Mouse (Mus musculus) liver, embryonic 16.5 days (tissue): ENCODE measurements at regions not wholly inside any gene's neighbourhood (a gene's known extent, or its start where the extent isn't known, plus 50 kb on each side); places are given as distances from the start of the nearest gene placed in this dataset.

Experiments
- ATAC-seq: fragments of 200-750 bp; cut with Nextera tagmentation; 2 replicates; pipeline ENCODE4 v1.8.0; 2017; ENCODE audit warnings: low read depth, mild to moderate bottlenecking, moderate number of reproducible peaks, moderate library complexity
- H3K27ac ChIP-seq: fragments of 300-500 bp; sonication (generic); 2 replicates; pipeline ENCODE4 v1.5.1; 2014; ENCODE audit warnings: mild to moderate bottlenecking, low read length
- H3K27me3 ChIP-seq: fragments of 300-500 bp; sonication (generic); 2 replicates; pipeline ENCODE4 v1.6.1; 2014; ENCODE audit warnings: low read depth, low read length, mixed read lengths; ENCODE audit not compliant: control insufficient read depth, insufficient read depth
- H3K36me3 ChIP-seq: fragments of 300-500 bp; sonication (generic); 2 replicates; pipeline ENCODE4 v1.6.1; 2014; ENCODE audit warnings: mild to moderate bottlenecking; ENCODE audit not compliant: control insufficient read depth, insufficient read depth
- H3K4me1 ChIP-seq: fragments of 300-500 bp; sonication (generic); 2 replicates; pipeline ENCODE4 v1.6.1; 2014; ENCODE audit warnings: low read depth, low read length, mixed read lengths; ENCODE audit not compliant: control insufficient read depth
- H3K4me2 ChIP-seq: fragments of 300-500 bp; sonication (generic); 2 replicates; pipeline ENCODE4 v1.6.1; 2014; ENCODE audit warnings: low read depth, low read length, mixed read lengths
- H3K4me3 ChIP-seq: fragments of 300-500 bp; sonication (generic); 2 replicates; pipeline ENCODE4 v1.5.1; 2014; ENCODE audit warnings: low read depth, mild to moderate bottlenecking, low read length
- H3K9ac ChIP-seq: fragments of 300-500 bp; sonication (generic); 2 replicates; pipeline ENCODE4 v1.6.1; 2014; ENCODE audit warnings: low read depth, low read length
- H3K9me3 ChIP-seq: fragments of 300-500 bp; sonication (generic); replicated peaks from 2 replicates; pipeline ENCODE4 v1.6.1; 2016; ENCODE audit warnings: low read length; ENCODE audit not compliant: control insufficient read depth
- WGBS: fragments of 180-500 bp; shearing (Covaris S2); extraction: QIAGEN DNeasy Blood & Tissue Kit; methylation state at CpG from one replicate; pipeline ENCODE4 v1.1.7; 2014; ENCODE audit not compliant: insufficient replicate concordance; 5-methylcytosine and 5-hydroxymethylcytosine counted together

GRCm38 (mm10) chr7:36317466-36318212 is 380.3 kb upstream of the Tshz3 start:
- H3K9ac ChIP-seq, result no peak overlapping the region
- H3K36me3 ChIP-seq, result no peaks in the 10 kb centered on the region
- H3K4me1 ChIP-seq, result no peaks in the 10 kb centered on the region
- no peaks in the 10 kb centered on the region for H3K9me3 ChIP-seq
- no peaks in the 10 kb centered on the region for H3K27me3 ChIP-seq
- no peak for ATAC-seq
- H3K4me3 ChIP-seq, result no peak overlapping the region
- no peak overlapping the region for H3K4me2 ChIP-seq
- H3K27ac ChIP-seq, result no peak overlapping the region
- 43% methylated on average over 3 of the region's 3 CpGs for WGBS

GRCm38 (mm10) chr7:36313751-36314150 is 384.2 kb upstream of the Tshz3 start:
- Histone ChIP-seq H3K4me1 (no peaks in the 10 kb centered on the region), H3K27ac (no peak overlapping the region), H3K4me2 (no peak overlapping the region), H3K9ac (no peak overlapping the region), H3K27me3 (no peaks in the 10 kb centered on the region), H3K9me3 (no peaks in the 10 kb centered on the region; the same call in 1 of the 2 replicates), H3K4me3 (no peak overlapping the region), H3K36me3 (no peaks in the 10 kb centered on the region)
- no peak for ATAC-seq
- 59% methylated on average over 1 of the region's 1 CpGs for WGBS

GRCm38 (mm10) chr7:36309761-36310605 is 387.9 kb upstream of the Tshz3 start:
- no peak for ATAC-seq
- Histone ChIP-seq H3K27me3 (no peaks in the 10 kb centered on the region), H3K9me3 (no peaks in the 10 kb centered on the region; the same call in 1 of the 2 replicates), H3K4me3 (no peak overlapping the region), H3K27ac (no peak overlapping the region), H3K36me3 (no peaks in the 10 kb centered on the region), H3K9ac (no peak overlapping the region), H3K4me1 (no peaks in the 10 kb centered on the region), H3K4me2 (no peak overlapping the region)
- 65% methylated on average over 5 of the region's 5 CpGs for WGBS

- no peak for ATAC-seq
- no peaks in the 10 kb centered on the region; the same call in 1 of the 2 replicates for H3K9me3 ChIP-seq
- H3K9ac ChIP-seq, result no peak overlapping the region
- no peak overlapping the region for H3K4me2 ChIP-seq
- H3K27me3 ChIP-seq, result no peaks in the 10 kb centered on the region
- no peak overlapping the region for H3K4me3 ChIP-seq
- no peak overlapping the region for H3K27ac ChIP-seq
- no peaks in the 10 kb centered on the region for H3K36me3 ChIP-seq
- no peaks in the 10 kb centered on the region for H3K4me1 ChIP-seq
- WGBS, result 62% methylated on average over 9 of the region's 9 CpGs
Measured at GRCm38 (mm10) chr7:36308726-36309125, 389.2 kb upstream of the Tshz3 start.

GRCm38 (mm10) chr7:36308106-36308620 is 389.8 kb upstream of the Tshz3 start:
- no peaks in the 10 kb centered on the region for H3K4me1 ChIP-seq
- no peaks in the 10 kb centered on the region for H3K36me3 ChIP-seq
- no peak overlapping the region for H3K4me2 ChIP-seq
- no peak overlapping the region for H3K27ac ChIP-seq
- no peak overlapping the region for H3K9ac ChIP-seq
- H3K27me3 ChIP-seq, result no peaks in the 10 kb centered on the region
- no peak for ATAC-seq
- 67% methylated on average over 10 of the region's 10 CpGs for WGBS
- no peaks in the 10 kb centered on the region; the same call in 1 of the 2 replicates for H3K9me3 ChIP-seq
- no peak overlapping the region for H3K4me3 ChIP-seq

GRCm38 (mm10) chr7:36277275-36277674 is 420.6 kb upstream of the Tshz3 start:
- H3K27ac ChIP-seq, result no peak overlapping the region
- H3K4me3 ChIP-seq, result no peak overlapping the region
- no peak overlapping the region for H3K4me2 ChIP-seq
- H3K9ac ChIP-seq, result no peak overlapping the region
- no peaks in the 10 kb centered on the region for H3K9me3 ChIP-seq
- H3K27me3 ChIP-seq, result no peaks in the 10 kb centered on the region
- no peaks in the 10 kb centered on the region for H3K4me1 ChIP-seq
- no peak for ATAC-seq
- H3K36me3 ChIP-seq, result no peaks in the 10 kb centered on the region

- 58% methylated on average over 5 of the region's 5 CpGs for WGBS
- no peak overlapping the region for H3K9ac ChIP-seq
Measured at GRCm38 (mm10) chr7:36268966-36269365, 429.0 kb upstream of the Tshz3 start.

GRCm38 (mm10) chr7:36265163-36265823 is 432.6 kb upstream of the Tshz3 start:
- Histone ChIP-seq H3K27ac (no peak overlapping the region), H3K4me3 (no peak overlapping the region), H3K36me3 (no peaks in the 10 kb centered on the region), H3K27me3 (no peaks in the 10 kb centered on the region), H3K4me2 (no peak overlapping the region), H3K9ac (no peak overlapping the region), H3K4me1 (no peaks in the 10 kb centered on the region), H3K9me3 (no peaks in the 10 kb centered on the region)
- ATAC-seq, result no peak
- 59% methylated on average over 7 of the region's 7 CpGs for WGBS

More at GRCm38 (mm10) chr7:36268966-36269365, 429.0 kb upstream of the Tshz3 start:
- ATAC-seq, result no peak
- H3K27ac ChIP-seq, result no peak overlapping the region
- H3K27me3 ChIP-seq, result no peaks in the 10 kb centered on the region
- no peak overlapping the region for H3K4me3 ChIP-seq
- no peaks in the 10 kb centered on the region for H3K4me1 ChIP-seq
- H3K36me3 ChIP-seq, result no peaks in the 10 kb centered on the region
- H3K4me2 ChIP-seq, result no peak overlapping the region
- no peaks in the 10 kb centered on the region for H3K9me3 ChIP-seq
